Mouse (Mus musculus) heart, embryonic 15.5 days (tissue): ENCODE measurements around the gene Lsm11. TPM values are rescaled to one million over a fixed set of nuclear protein-coding genes. Genes with fewer than 3 reads are reported as not detected.

ENCODE experiments used
- ATAC-seq: fragments of 200-750 bp; cut with Nextera tagmentation; replicated peaks from 2 replicates; pipeline ENCODE4 v1.8.0; 2017; ENCODE audit warnings: low read depth, moderate TSS enrichment; ENCODE audit not compliant: insufficient number of reproducible peaks, insufficient read depth, low FRiP score
- H3K27ac ChIP-seq: fragments of 300-500 bp; sonication (generic); 2 replicates; pipeline ENCODE4 v1.5.1; 2015; ENCODE audit warnings: mild to moderate bottlenecking, inconsistent platforms
- H3K27me3 ChIP-seq: fragments of 300-500 bp; sonication (generic); 2 replicates; pipeline ENCODE4 v1.6.1; 2015; ENCODE audit warnings: inconsistent platforms
- H3K36me3 ChIP-seq: fragments of 300-500 bp; sonication (generic); 2 replicates; pipeline ENCODE4 v1.6.1; 2015; ENCODE audit warnings: mild to moderate bottlenecking, inconsistent platforms
- H3K4me1 ChIP-seq: fragments of 300-500 bp; sonication (generic); replicated peaks from 2 replicates; pipeline ENCODE4 v1.6.1; 2015; ENCODE audit warnings: inconsistent platforms
- H3K4me2 ChIP-seq: fragments of 300-500 bp; sonication (generic); 2 replicates; pipeline ENCODE4 v1.6.1; 2015; ENCODE audit warnings: inconsistent platforms, mild to moderate bottlenecking, moderate library complexity
- H3K4me3 ChIP-seq: fragments of 300-500 bp; sonication (generic); 2 replicates; pipeline ENCODE4 v1.5.1; 2015; ENCODE audit warnings: mild to moderate bottlenecking, inconsistent platforms
- H3K9ac ChIP-seq: fragments of 300-500 bp; sonication (generic); 2 replicates; pipeline ENCODE4 v1.6.1; 2015; ENCODE audit warnings: mild to moderate bottlenecking, inconsistent platforms
- H3K9me3 ChIP-seq: fragments of 300-500 bp; sonication (generic); replicated peaks from 2 replicates; pipeline ENCODE4 v1.6.1; 2016; ENCODE audit warnings: inconsistent platforms
- WGBS: fragments of 180-500 bp; shearing (Covaris S2); methylation state at CpG from one replicate; pipeline ENCODE4 v1.1.7; 2015; ENCODE audit warnings: mixed read lengths; 5-methylcytosine and 5-hydroxymethylcytosine counted together
- polyA plus RNA-seq: library from polyadenylated mRNA; unstranded; fragments of >200 nt; fragmentation: Nextera tagmentation; extraction: Ambion mirVana; gene quantifications from 2 replicates; pipeline ENCODE4 v1.2.1, GENCODE M21; 2015

Gene Lsm11
- polyA plus RNA-seq, 1 experiment from 2014 or later = 5.4 TPM

- H3K9me3 ChIP-seq = no peaks in the 10 kb centered on the region
- 46% methylated on average over 5 of the region's 5 CpGs for WGBS
These were observed 17.3 kb downstream of the Lsm11 start for GRCm38 (mm10) chr11:45927456-45927855.

GRCm38 (mm10) chr11:45926640-45927082 is 18.1 kb downstream of the Lsm11 start:
- Histone ChIP-seq H3K9ac (peak overlapping the region; percentile 42), H3K9me3 (no peaks in the 10 kb centered on the region), H3K36me3 (peaks cover 11% of the 10 kb centered on the region), H3K27ac (peak overlapping the region; percentile 44; the same call in 1 of the 2 replicates), H3K4me3 (peak overlapping the region; percentile 47), H3K4me1 (0 out of 2 replicates have a peak, but pooled peaks cover 2% of the 10 kb centered on the region), H3K4me2 (peak overlapping the region; percentile 61), H3K27me3 (no peaks in the 10 kb centered on the region)
- WGBS = 0% methylated on average over 9 of the region's 9 CpGs
- ATAC-seq = peak; percentile 62

More at GRCm38 (mm10) chr11:45927456-45927855, 17.3 kb downstream of the Lsm11 start:
- peaks cover 12% of the 10 kb centered on the region for H3K36me3 ChIP-seq
- no peak overlapping the region for H3K9ac ChIP-seq
- H3K27me3 ChIP-seq = no peaks in the 10 kb centered on the region
- 0 out of 2 replicates have a peak, but pooled peaks cover 2% of the 10 kb centered on the region for H3K4me1 ChIP-seq
- ATAC-seq = no peak
- no peak overlapping the region for H3K4me2 ChIP-seq
- no peak overlapping the region for H3K4me3 ChIP-seq
- no peak overlapping the region for H3K27ac ChIP-seq

- 77% methylated on average over 6 of the region's 6 CpGs for WGBS
- no peak for ATAC-seq
- no peaks in the 10 kb centered on the region for H3K27me3 ChIP-seq
- H3K27ac ChIP-seq = no peak overlapping the region
- H3K4me1 ChIP-seq = peaks cover 6% of the 10 kb centered on the region; the same call in 1 of the 2 replicates
- no peak overlapping the region for H3K4me2 ChIP-seq
- H3K9ac ChIP-seq = no peak overlapping the region
- H3K4me3 ChIP-seq = no peak overlapping the region
- peaks cover 7% of the 10 kb centered on the region for H3K36me3 ChIP-seq
- no peaks in the 10 kb centered on the region for H3K9me3 ChIP-seq
These were observed 19.3 kb downstream of the Lsm11 start for GRCm38 (mm10) chr11:45925436-45925835.

- WGBS = 22% methylated on average over 10 of the region's 10 CpGs
- H3K27me3 ChIP-seq = no peaks in the 10 kb centered on the region
- H3K36me3 ChIP-seq = no peaks in the 10 kb centered on the region
- H3K9ac ChIP-seq = no peak overlapping the region
- H3K27ac ChIP-seq = no peak overlapping the region
- no peaks in the 10 kb centered on the region for H3K9me3 ChIP-seq
- no peak overlapping the region for H3K4me3 ChIP-seq
- no peak for ATAC-seq
- peaks cover 6% of the 10 kb centered on the region; the same call in 1 of the 2 replicates for H3K4me1 ChIP-seq
- H3K4me2 ChIP-seq = no peak overlapping the region; the same call in 1 of the 2 replicates
These were observed 23.2 kb downstream of the Lsm11 start for GRCm38 (mm10) chr11:45921480-45921898.

GRCm38 (mm10) chr11:45921026-45921425 is 23.7 kb downstream of the Lsm11 start:
- Histone ChIP-seq H3K4me3 (no peak overlapping the region), H3K27ac (no peak overlapping the region), H3K36me3 (no peaks in the 10 kb centered on the region), H3K9me3 (no peaks in the 10 kb centered on the region), H3K9ac (no peak overlapping the region), H3K27me3 (no peaks in the 10 kb centered on the region), H3K4me1 (peaks cover 4% of the 10 kb centered on the region; the same call in 1 of the 2 replicates), H3K4me2 (no peak overlapping the region; the same call in 1 of the 2 replicates)
- ATAC-seq = no peak
- 61% methylated on average over 8 of the region's 8 CpGs for WGBS

GRCm38 (mm10) chr11:45918836-45919235 is 25.9 kb downstream of the Lsm11 start:
- H3K36me3 ChIP-seq = no peaks in the 10 kb centered on the region
- H3K4me2 ChIP-seq = no peak overlapping the region
- H3K27me3 ChIP-seq = no peaks in the 10 kb centered on the region
- H3K9me3 ChIP-seq = no peaks in the 10 kb centered on the region
- H3K4me3 ChIP-seq = no peak overlapping the region
- 57% methylated on average over 4 of the region's 4 CpGs for WGBS
- no peak for ATAC-seq
- no peak overlapping the region for H3K9ac ChIP-seq
- no peak overlapping the region for H3K27ac ChIP-seq
- H3K4me1 ChIP-seq = peaks cover 4% of the 10 kb centered on the region; the same call in 1 of the 2 replicates

GRCm38 (mm10) chr11:45918018-45918417 is 26.7 kb downstream of the Lsm11 start:
- Histone ChIP-seq H3K9me3 (no peaks in the 10 kb centered on the region), H3K9ac (no peak overlapping the region), H3K4me2 (no peak overlapping the region), H3K27ac (no peak overlapping the region), H3K27me3 (no peaks in the 10 kb centered on the region), H3K4me1 (peaks cover 4% of the 10 kb centered on the region; the same call in 1 of the 2 replicates), H3K4me3 (no peak overlapping the region), H3K36me3 (no peaks in the 10 kb centered on the region)
- WGBS = 93% methylated on average over 6 of the region's 6 CpGs
- no peak for ATAC-seq

- no peaks in the 10 kb centered on the region for H3K4me1 ChIP-seq
- H3K4me2 ChIP-seq = no peak overlapping the region
- H3K9me3 ChIP-seq = no peaks in the 10 kb centered on the region
- peaks cover 9% of the 10 kb centered on the region for H3K36me3 ChIP-seq
- ATAC-seq = no peak
- no peaks in the 10 kb centered on the region for H3K27me3 ChIP-seq
- H3K27ac ChIP-seq = no peak overlapping the region
- H3K9ac ChIP-seq = no peak overlapping the region
- H3K4me3 ChIP-seq = no peak overlapping the region
- 88% methylated on average over 10 of the region's 10 CpGs for WGBS
These were observed 28.5 kb downstream of the Lsm11 start for GRCm38 (mm10) chr11:45916196-45916595.

GRCm38 (mm10) chr11:45910701-45911100 is 34.0 kb downstream of the Lsm11 start:
- Histone ChIP-seq H3K36me3 (peaks cover 55% of the 10 kb centered on the region), H3K4me2 (no peak overlapping the region), H3K4me3 (no peak overlapping the region), H3K27me3 (no peaks in the 10 kb centered on the region), H3K9me3 (no peaks in the 10 kb centered on the region), H3K9ac (no peak overlapping the region), H3K4me1 (no peaks in the 10 kb centered on the region), H3K27ac (no peak overlapping the region)
- no peak for ATAC-seq
- WGBS = 91% methylated on average over 5 of the region's 5 CpGs

- Histone ChIP-seq H3K9ac (no peak overlapping the region), H3K4me3 (no peak overlapping the region), H3K36me3 (peaks cover 62% of the 10 kb centered on the region), H3K9me3 (no peaks in the 10 kb centered on the region), H3K27ac (no peak overlapping the region), H3K27me3 (no peaks in the 10 kb centered on the region), H3K4me2 (no peak overlapping the region), H3K4me1 (no peaks in the 10 kb centered on the region)
- ATAC-seq = no peak
- 94% methylated on average over 7 of the region's 7 CpGs for WGBS
These were observed 35.8 kb downstream of the Lsm11 start for GRCm38 (mm10) chr11:45908894-45909293.

- H3K4me2 ChIP-seq = no peak overlapping the region
- no peaks in the 10 kb centered on the region for H3K4me1 ChIP-seq
- H3K27ac ChIP-seq = no peak overlapping the region
- no peak overlapping the region for H3K4me3 ChIP-seq
- H3K9me3 ChIP-seq = no peaks in the 10 kb centered on the region
- WGBS = 89% methylated on average over 7 of the region's 7 CpGs
- H3K9ac ChIP-seq = no peak overlapping the region
- H3K27me3 ChIP-seq = no peaks in the 10 kb centered on the region
- H3K36me3 ChIP-seq = peaks cover 70% of the 10 kb centered on the region
- ATAC-seq = no peak
These were observed 36.7 kb downstream of the Lsm11 start for GRCm38 (mm10) chr11:45908070-45908469.

- 69% methylated on average over 5 of the region's 5 CpGs for WGBS
- Histone ChIP-seq H3K4me2 (no peak overlapping the region), H3K27me3 (no peaks in the 10 kb centered on the region), H3K4me1 (no peaks in the 10 kb centered on the region), H3K27ac (no peak overlapping the region), H3K36me3 (peaks cover 76% of the 10 kb centered on the region), H3K9ac (no peak overlapping the region), H3K4me3 (no peak overlapping the region), H3K9me3 (no peaks in the 10 kb centered on the region)
- ATAC-seq = no peak
These were observed 37.4 kb downstream of the Lsm11 start for GRCm38 (mm10) chr11:45907301-45907700.
